Mouse (Mus musculus) midbrain, embryonic 14.5 days (tissue): Measurements from ENCODE around the gene Trf. TPM values are rescaled to one million over a fixed set of nuclear protein-coding genes. Genes with fewer than 3 reads are reported as not detected.

Experiments
- ATAC-seq: fragments of 200-750 bp; cut with Nextera tagmentation; 2 replicates; pipeline ENCODE4 v1.8.0; 2017; ENCODE audit warnings: moderate number of reproducible peaks, moderate library complexity; ENCODE audit not compliant: low FRiP score, low TSS enrichment
- DNase-seq: peaks from one replicate; pipeline ENCODE4 v3.0.0-alpha.2; 2015
- H3K27ac ChIP-seq: fragments of 300-500 bp; sonication (generic); replicated peaks from 2 replicates; pipeline ENCODE4 v1.5.1; 2014; ENCODE audit warnings: mild to moderate bottlenecking, low read depth, low read length, moderate library complexity
- H3K27me3 ChIP-seq: fragments of 300-500 bp; sonication (generic); 2 replicates; pipeline ENCODE4 v1.6.1; 2014; ENCODE audit warnings: low read length, control low read depth, mixed read lengths; ENCODE audit not compliant: control insufficient read depth, insufficient read depth
- H3K36me3 ChIP-seq: fragments of 300-500 bp; sonication (generic); 2 replicates; pipeline ENCODE4 v1.6.1; 2014; ENCODE audit warnings: low read length, control low read depth; ENCODE audit not compliant: control insufficient read depth, insufficient read depth
- H3K4me1 ChIP-seq: fragments of 300-500 bp; sonication (generic); 2 replicates; pipeline ENCODE4 v1.6.1; 2014; ENCODE audit warnings: mild to moderate bottlenecking, antibody characterized with exemption, low read length, control low read depth; ENCODE audit not compliant: control insufficient read depth, insufficient read depth
- H3K4me2 ChIP-seq: fragments of 300-500 bp; sonication (generic); 2 replicates; pipeline ENCODE4 v1.6.1; 2014; ENCODE audit warnings: mild to moderate bottlenecking, low read length, moderate library complexity
- H3K4me3 ChIP-seq: fragments of 300-500 bp; sonication (generic); replicated peaks from 2 replicates; pipeline ENCODE4 v1.5.1; 2014; ENCODE audit warnings: low read depth, low read length
- H3K9ac ChIP-seq: fragments of 300-500 bp; sonication (generic); replicated peaks from 2 replicates; pipeline ENCODE4 v1.6.1; 2014; ENCODE audit warnings: mild to moderate bottlenecking, low read length, moderate library complexity
- H3K9me3 ChIP-seq: fragments of 300-500 bp; sonication (generic); 2 replicates; pipeline ENCODE4 v1.6.1; 2016; ENCODE audit warnings: low read length, control low read depth, mixed read lengths; ENCODE audit not compliant: control insufficient read depth
- WGBS: fragments of 180-500 bp; shearing (Covaris S2); extraction: QIAGEN DNeasy Blood & Tissue Kit; methylation state at CpG from one replicate; pipeline ENCODE4 v1.1.7; 2014; 5-methylcytosine and 5-hydroxymethylcytosine counted together
- polyA plus RNA-seq: library from polyadenylated mRNA; unstranded; fragments of >200 nt; fragmentation: Nextera tagmentation; extraction: Ambion mirVana; gene quantifications from 2 replicates; pipeline ENCODE4 v1.2.1, GENCODE M21; 2014

The Trf gene
- polyA plus RNA-seq, 1 experiment from 2014 or later = 30.6 TPM

DNA sequence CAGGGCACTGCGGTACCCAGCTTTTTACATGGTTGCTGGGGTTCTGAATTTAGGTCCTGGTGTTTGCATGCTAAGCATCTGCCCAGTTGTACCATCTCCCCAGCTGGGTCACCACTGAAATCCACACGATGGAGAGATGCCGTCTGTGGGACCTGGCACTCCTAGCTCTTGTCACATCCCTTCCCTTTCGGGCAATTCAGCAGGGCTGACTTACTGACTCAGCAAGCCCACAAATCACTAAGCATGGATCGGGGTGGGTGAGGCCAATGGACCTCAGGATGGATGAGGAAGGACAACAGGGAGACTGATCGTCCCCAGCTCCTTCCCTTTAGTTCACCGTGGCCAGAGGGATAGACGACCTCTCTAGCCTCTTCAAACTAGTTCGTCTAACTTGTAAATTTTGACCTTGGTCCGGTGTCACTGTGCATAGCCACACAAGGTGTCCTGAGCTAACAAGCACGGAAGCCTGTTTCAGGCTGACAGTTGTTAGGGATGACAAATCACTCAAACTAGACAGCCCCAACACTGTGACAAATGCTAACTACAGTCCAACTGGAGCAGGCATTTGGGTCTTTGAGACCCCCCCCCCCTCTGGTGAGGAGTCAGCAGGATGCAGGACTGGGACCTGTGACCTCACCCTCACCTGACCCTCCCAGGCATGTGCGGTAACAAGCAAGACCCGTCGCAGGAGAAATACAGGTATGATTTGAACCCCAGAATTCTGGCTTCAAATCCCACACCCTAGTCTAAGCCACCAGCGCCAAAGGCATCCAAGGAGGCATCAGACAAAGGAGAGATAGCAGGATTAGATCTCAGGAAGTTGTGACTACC is 992 bp downstream of the Trf start:
- Histone ChIP-seq H3K4me3 (no peak overlapping the region), H3K27ac (no peak overlapping the region), H3K36me3 (no peaks in the 10 kb centered on the region), H3K27me3 (no peaks in the 10 kb centered on the region), H3K9ac (no peak overlapping the region), H3K9me3 (no peaks in the 10 kb centered on the region), H3K4me2 (0 out of 2 replicates have a peak overlapping the region, but pooled peaks have one; percentile 29), H3K4me1 (no peaks in the 10 kb centered on the region)
- ATAC-seq = no peak
- 91% methylated on average over 15 of the region's 15 CpGs for WGBS
- DNase-seq = no peak

DNA sequence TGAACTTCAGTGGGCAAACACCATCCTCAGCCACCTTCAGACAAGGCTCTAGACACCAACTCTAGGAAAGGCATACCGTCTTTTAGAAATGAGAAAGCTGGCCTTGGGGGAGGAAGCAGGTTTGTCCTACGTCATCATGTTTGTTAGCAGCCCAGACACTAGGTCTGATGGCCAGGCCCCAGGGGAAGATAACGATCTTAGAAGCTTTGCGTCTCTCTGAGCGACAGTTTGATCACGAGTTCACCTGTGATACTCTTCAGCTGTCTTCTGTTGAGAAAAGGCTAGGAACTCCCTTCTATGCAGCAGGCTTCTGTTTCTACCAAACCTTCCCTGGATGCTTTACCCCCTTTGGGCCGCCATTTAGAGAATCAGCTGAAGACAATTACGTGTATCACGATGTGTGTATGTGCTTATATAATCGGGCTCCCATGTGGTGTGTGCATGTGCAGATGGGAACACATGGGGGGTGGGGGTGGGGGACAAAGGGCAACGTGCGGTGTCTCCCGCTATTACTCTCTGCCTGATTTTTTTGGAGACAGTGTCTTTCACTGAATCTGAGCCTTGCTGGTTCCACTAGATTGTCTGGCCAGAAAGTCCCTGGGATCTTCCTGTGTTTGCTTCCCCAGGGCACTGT is 1.8 kb downstream of the Trf start:
- no peak overlapping the region for H3K27ac ChIP-seq
- no peak overlapping the region for H3K9ac ChIP-seq
- no peak overlapping the region for H3K4me2 ChIP-seq
- no peaks in the 10 kb centered on the region for H3K9me3 ChIP-seq
- no peaks in the 10 kb centered on the region for H3K27me3 ChIP-seq
- H3K4me3 ChIP-seq = no peak overlapping the region
- 82% methylated on average over 13 of the region's 13 CpGs for WGBS
- ATAC-seq (no peak), DNase-seq (no peak)
- H3K4me1 ChIP-seq = no peaks in the 10 kb centered on the region
- H3K36me3 ChIP-seq = no peaks in the 10 kb centered on the region

DNA sequence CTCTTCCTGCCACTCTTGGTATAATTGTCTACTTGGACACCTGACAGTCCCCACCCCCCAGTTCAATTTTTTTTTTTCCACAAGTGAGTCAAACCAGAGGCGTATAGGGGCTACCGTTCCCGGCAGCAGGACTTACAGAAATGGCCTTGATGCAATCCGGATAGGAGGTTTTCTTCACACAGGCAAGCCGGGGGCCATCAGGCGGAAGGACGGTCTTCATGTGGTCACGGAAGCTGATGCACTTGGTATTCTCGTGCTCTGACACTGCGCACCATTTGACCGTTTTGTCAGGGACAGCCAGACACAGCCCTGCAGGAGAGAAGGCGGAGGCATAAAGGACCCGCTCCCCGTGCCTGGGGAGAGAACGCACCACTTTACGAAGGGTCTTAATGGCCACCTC is 2.5 kb downstream of the Trf start:
- no peaks in the 10 kb centered on the region for H3K27me3 ChIP-seq
- ATAC-seq = no peak
- H3K36me3 ChIP-seq = no peaks in the 10 kb centered on the region
- no peaks in the 10 kb centered on the region for H3K4me1 ChIP-seq
- 95% methylated on average over 16 of the region's 16 CpGs for WGBS
- DNase-seq = no peak
- no peak overlapping the region for H3K4me3 ChIP-seq
- H3K4me2 ChIP-seq = no peak overlapping the region
- H3K9ac ChIP-seq = no peak overlapping the region
- H3K27ac ChIP-seq = no peak overlapping the region
- H3K9me3 ChIP-seq = no peaks in the 10 kb centered on the region

DNA sequence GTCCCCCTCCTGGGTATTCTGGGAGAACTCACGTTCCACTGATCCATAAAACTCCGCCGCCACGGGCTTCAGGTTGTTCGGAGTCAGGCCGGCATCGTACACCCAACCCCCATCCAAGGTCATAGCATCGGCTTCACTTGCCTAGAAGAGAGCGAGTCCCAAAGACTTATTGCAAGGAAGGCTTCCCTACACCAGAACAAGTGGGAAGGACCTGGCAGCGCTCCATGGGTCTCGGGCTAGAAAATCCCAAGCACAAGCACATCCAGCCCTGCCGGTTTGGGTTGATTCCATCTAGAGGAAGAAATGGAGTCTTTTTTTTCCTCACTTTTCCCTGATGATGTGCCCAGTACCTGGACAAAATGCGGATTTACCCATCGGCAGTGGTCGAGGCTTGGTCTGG is 3.4 kb downstream of the Trf start:
- Histone ChIP-seq H3K9ac (no peak overlapping the region), H3K27ac (no peak overlapping the region), H3K4me3 (no peak overlapping the region), H3K4me2 (no peak overlapping the region), H3K36me3 (no peaks in the 10 kb centered on the region), H3K27me3 (no peaks in the 10 kb centered on the region), H3K4me1 (no peaks in the 10 kb centered on the region), H3K9me3 (no peaks in the 10 kb centered on the region)
- no peak for ATAC-seq
- no peak for DNase-seq
- WGBS = 95% methylated on average over 15 of the region's 15 CpGs

DNA sequence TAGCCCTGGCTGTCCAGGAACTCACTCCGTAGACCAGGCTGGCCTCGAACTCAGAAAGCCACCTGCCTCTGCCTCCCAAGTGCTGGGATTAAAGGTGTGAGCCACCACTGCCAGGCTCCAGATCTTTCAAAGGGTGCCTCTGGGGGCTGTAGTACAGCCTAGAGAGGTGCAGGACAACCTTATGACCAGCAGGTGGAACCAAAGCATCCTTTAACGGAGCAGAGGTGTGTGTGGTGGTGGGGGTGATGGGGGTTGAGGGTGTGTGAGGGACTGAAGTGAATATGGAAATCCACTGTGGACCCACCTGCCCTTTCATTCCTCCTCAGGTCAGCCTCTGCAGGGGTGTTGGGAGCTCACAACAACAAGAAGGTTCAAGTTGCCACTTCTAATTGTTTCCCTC is 4.8 kb downstream of the Trf start:
- 62% methylated on average over 3 of the region's 3 CpGs for WGBS
- no peaks in the 10 kb centered on the region for H3K4me1 ChIP-seq
- no peaks in the 10 kb centered on the region for H3K27me3 ChIP-seq
- no peak overlapping the region for H3K27ac ChIP-seq
- H3K9me3 ChIP-seq = no peaks in the 10 kb centered on the region
- no peak overlapping the region for H3K4me2 ChIP-seq
- no peak for DNase-seq
- no peaks in the 10 kb centered on the region for H3K36me3 ChIP-seq
- H3K4me3 ChIP-seq = no peak overlapping the region
- ATAC-seq = no peak
- H3K9ac ChIP-seq = no peak overlapping the region

DNA sequence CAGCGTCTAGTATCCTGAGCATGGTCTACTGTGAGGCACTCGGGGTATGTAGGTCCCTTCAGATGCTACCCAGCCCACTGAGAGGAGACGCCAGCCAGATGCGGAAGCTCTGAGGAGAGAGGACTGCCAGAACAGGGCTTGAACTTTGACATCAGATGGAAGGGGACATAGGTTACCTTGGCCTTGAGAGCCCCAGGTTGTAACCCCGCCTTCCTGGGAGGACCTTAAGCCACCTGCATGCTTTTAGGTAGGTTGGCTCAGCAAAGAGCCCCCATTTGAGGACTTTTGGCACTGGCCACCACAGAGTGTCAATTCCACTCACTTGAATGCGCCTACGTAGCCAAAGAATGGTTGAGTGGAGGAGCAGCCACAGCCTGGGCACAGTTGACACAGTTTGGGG is 5.5 kb downstream of the Trf start:
- DNase-seq = no peak
- H3K9me3 ChIP-seq = no peaks in the 10 kb centered on the region
- WGBS = 96% methylated on average over 7 of the region's 7 CpGs
- ATAC-seq = no peak
- no peak overlapping the region for H3K27ac ChIP-seq
- no peak overlapping the region for H3K4me3 ChIP-seq
- H3K36me3 ChIP-seq = no peaks in the 10 kb centered on the region
- no peak overlapping the region for H3K9ac ChIP-seq
- no peaks in the 10 kb centered on the region for H3K4me1 ChIP-seq
- no peak overlapping the region for H3K4me2 ChIP-seq
- H3K27me3 ChIP-seq = no peaks in the 10 kb centered on the region

DNA sequence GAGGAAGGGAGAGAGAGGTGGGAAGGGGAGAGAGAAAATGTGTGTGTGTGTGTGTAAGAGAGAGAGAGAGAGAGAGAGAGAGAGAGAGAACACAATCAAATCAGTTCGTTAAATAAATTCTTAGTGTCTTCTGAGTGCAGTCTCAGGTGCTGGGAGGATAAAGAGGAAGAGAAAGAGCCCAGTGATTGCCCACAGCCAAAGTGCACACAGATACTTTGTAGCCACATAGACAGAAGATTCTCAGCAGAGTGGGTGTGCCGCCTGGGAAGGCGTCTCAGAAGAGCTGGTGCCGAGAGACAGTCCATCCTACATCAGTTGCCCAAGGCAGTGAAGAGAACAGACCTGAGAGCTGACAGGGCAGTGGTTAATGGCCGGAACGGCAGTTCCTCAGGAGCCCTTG is 16.0 kb downstream of the Trf start:
- WGBS = 84% methylated on average over 6 of the region's 6 CpGs
- no peaks in the 10 kb centered on the region for H3K4me1 ChIP-seq
- no peak for DNase-seq
- H3K9ac ChIP-seq = no peak overlapping the region
- no peaks in the 10 kb centered on the region for H3K36me3 ChIP-seq
- ATAC-seq = no peak
- H3K27ac ChIP-seq = no peak overlapping the region
- no peaks in the 10 kb centered on the region for H3K27me3 ChIP-seq
- H3K4me2 ChIP-seq = no peak overlapping the region
- no peaks in the 10 kb centered on the region for H3K9me3 ChIP-seq
- H3K4me3 ChIP-seq = no peak overlapping the region

DNA sequence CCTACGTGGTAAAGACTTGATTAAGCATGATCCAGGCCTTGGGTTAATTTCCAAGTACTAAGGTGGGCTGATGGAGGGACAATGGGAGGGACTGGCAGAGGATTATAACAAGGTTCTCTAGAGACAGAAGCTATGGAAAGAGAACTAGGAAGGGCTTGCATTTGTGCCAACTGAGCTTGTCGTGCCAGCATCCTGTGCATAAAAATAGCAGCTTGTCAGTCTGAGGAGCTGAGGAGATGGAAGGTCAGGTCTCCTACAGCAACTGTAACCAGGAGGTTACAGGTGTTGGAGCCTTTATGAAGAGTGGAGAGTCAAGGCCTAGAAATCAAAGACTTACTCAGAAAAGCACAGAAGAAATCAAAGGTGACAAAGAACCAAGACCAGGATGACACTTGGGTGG is 16.6 kb downstream of the Trf start:
- H3K4me1 ChIP-seq = no peaks in the 10 kb centered on the region
- H3K36me3 ChIP-seq = no peaks in the 10 kb centered on the region
- no peaks in the 10 kb centered on the region for H3K9me3 ChIP-seq
- DNase-seq (no peak), ATAC-seq (no peak)
- no peak overlapping the region for H3K27ac ChIP-seq
- no peak overlapping the region for H3K4me2 ChIP-seq
- 59% methylated on average over 2 of the region's 2 CpGs for WGBS
- no peak overlapping the region for H3K4me3 ChIP-seq
- no peaks in the 10 kb centered on the region for H3K27me3 ChIP-seq
- no peak overlapping the region for H3K9ac ChIP-seq
